Mouse (Mus musculus): ENCODE measurements at regions not wholly inside any gene's neighbourhood (a gene's known extent, or its start where the extent isn't known, plus 50 kb on each side); places are given as distances from the start of the nearest gene placed in this dataset.

DNA sequence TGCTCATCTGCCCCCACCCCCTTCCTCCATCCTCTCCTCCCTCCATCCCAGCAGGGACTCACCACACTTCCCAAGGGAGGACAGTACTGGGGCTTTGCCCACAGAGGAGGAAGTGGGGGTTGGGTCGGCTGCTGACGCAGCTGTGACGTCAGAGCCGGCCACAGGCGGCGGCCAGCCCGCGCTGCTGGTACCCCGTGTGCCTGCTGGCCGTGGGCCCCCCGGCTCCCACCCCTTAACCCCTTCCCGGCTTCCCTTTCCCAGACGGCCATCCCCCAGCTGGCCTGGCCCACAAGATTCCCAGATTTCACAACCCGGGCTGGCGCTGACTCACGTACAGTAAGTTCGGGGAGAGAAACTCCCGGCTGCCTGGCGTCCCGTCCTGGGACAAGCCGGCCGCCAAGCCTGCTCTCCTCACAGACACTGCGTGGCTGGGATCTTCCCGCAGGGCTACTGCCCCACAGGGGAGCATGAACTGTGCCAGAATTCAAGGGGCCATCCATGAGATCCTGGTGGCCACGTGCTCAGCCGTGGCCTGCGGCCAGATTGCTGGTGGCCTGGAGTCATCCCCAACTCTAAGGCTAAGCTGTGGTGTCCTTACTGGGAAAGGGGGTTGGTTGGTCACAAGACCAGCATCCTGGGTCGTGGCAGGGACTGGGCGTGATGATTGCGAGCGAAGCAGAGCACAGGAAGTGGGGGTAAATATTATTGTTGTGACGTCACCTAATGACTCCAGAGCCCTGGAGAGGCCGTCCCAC, 87.9 kb upstream of the Tmem189 start:
- ATAC-seq, result peak; percentile 89

GRCm38 (mm10) chr2:167776251-167777168, 86.9 kb upstream of the Tmem189 start:
- no peak for ATAC-seq

DNA sequence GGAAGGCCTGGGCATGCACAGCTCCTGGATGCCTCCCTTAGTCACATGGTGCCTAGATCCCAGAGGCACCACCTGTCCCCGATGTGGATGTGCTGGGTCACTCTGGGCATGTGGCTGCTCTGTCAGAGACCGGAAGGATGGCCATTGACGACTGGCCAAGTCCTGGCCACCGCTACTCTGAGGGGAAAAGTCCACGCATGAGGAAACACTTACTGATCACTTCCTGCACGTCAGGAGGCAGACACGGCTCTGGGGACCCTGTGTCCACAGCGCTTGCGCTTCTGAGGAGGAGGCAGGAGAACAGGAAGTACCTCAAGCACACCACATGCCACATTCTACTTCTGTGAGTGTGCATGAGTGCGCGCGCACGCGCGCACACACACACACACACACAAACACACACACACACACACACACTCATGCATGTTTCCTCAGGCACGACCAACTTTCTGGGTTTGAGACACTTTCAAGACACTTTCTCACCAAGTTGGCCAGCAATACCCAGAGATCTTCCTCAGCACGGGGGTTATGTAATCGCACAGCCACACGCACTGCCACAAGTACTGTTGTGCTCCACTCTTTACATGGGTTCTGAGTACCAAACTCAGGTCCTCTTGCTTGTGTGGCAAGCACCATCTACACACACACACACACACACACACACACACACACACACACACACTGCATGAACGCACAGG, 85.7 kb upstream of the Tmem189 start:
- peak; percentile 71 for ATAC-seq

GRCm38 (mm10) chr2:167774806-167775179, 85.2 kb upstream of the Tmem189 start:
- no peak for ATAC-seq

DNA sequence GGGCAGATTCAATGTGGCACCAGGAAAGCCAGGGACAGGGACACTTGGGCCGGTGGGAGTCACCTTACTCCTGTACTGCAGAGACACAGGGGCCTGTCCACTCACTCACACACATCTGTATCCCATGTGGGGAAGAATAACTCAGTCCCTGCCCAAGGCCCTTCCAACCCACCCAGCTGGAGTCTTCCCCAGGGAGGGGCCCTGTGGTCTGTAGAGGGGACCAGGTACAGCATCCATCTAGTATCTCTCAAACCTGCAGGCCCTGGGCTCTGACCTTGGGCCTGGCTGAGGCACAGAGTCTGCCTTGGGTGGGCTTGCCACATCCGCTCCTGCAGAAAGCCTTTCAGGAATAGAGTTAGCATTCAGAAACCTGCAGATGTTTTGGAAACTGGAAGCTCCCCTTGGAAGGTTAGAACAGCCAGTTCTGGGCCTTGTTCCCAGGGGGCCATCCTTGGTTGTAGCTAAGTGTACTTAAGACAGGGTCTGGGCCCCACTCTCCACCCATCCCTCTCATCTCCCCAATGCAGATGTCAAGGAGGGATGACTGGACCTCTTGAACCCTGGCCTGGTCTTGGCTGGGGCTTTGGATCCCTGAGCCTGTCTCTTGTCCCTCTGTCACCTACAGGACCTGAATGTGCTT, 84.7 kb upstream of the Tmem189 start:
- no peak for ATAC-seq

GRCm38 (mm10) chr2:167772834-167773233, 83.2 kb upstream of the Tmem189 start:
- no peak for ATAC-seq

- ATAC-seq, result no peak
Observed at GRCm38 (mm10) chr2:167767962-167768361, 78.3 kb upstream of the Tmem189 start.

DNA sequence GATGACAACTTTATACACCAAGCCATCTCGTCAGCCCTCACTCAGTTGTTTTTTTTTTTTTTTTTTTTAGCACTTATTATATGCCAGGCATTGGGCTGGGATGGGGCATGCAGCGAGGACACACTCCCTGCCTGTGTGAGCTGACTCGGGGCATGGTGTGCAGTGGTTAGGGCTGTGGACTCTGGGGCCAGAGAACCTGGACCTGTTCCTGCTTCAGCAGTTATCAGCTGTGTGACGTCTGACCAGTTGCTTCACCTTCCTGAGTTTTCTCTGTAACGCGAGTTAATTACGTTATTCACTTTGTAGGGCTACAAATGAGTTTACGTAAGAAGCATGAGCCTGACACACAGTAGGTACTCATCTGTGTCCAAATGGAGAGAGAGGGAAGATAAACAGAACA, 77.7 kb upstream of the Tmem189 start:
- no peak for ATAC-seq

DNA sequence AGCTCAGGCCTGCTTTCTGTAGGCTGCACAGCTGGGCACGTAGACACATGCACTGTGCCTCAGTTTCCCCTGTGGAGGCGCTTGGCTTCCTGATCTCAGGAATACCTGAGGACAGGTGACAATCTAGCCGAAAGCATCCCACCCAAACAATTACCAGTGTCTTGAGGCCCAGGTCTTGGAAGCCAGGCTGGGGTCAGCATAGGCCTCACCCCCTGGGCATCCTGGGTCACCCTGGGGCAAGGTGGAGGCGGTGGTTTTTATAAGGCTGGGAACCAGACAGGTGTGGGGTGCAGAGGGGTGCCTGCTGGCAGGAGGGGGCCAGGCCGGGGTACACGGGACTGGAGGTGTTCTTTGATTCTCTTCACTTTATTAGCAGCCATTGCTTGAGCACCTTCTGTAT, 76.2 kb upstream of the Tmem189 start:
- no peak for ATAC-seq

DNA sequence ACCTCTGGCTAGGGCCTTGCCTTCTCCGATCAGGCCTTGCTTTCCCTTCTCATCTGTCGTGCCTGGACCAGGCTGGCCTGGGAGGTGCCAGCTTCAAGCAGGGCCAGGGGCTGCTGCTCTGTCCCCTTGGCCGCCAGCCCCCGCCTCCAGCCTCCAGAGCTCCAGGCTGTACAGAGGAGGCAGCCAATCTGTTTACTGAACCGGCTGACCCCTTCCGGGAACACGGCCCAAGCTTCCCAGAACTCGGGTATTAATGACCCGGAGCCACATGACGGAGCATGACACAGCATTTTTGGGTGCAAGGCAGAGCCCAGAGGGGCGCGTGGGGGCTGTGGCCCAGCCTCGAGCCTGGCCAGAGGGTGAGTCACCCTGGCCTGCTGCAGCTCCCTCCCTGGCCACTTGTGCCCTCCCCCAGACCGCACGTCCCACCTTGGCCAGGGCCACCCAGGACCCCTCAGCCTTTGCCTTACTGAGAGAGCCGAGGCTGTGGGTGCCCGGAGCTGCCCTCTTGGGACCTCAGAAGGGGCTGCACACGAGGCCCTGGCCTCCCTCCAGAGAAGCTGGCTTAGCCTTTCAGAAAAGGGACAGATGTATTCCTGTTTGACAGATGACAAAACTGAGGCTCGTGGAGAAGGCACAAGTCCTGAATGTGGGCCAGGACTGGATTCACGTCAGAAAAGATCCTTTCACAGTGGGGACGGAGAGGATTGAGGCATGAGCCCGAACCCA, 75.6 kb upstream of the Tmem189 start:
- ATAC-seq, result no peak

DNA sequence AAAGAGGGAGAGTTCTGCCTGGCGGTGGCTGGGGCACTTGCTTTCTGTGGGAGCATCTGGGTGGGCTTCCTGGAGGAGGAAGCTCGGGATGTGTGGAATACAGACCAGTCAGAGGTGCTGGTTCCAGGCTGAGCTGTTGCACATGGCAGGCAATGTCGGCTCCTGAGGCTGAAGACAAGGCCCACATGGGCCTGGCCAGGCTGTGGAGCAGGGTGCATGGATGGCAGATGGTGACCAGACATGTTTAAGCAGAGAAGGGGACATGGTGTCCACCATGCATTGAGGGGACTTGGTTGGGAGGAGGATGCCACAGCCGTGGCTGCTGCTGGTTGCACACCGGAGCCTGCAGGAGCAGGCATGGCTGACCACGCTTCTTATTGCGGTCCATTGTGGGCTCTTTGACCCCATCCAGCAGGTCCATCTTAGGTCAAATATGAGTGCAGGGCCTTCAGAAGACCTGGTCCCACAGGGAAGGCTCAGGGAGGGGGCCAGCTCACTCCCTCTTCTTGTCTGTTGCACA, 74.3 kb upstream of the Tmem189 start:
- ATAC-seq, result no peak

GRCm38 (mm10) chr2:167761404-167761936, 71.8 kb upstream of the Tmem189 start:
- no peak for ATAC-seq

- ATAC-seq, result no peak
Observed at GRCm38 (mm10) chr2:167760681-167761403, 71.2 kb upstream of the Tmem189 start.

DNA sequence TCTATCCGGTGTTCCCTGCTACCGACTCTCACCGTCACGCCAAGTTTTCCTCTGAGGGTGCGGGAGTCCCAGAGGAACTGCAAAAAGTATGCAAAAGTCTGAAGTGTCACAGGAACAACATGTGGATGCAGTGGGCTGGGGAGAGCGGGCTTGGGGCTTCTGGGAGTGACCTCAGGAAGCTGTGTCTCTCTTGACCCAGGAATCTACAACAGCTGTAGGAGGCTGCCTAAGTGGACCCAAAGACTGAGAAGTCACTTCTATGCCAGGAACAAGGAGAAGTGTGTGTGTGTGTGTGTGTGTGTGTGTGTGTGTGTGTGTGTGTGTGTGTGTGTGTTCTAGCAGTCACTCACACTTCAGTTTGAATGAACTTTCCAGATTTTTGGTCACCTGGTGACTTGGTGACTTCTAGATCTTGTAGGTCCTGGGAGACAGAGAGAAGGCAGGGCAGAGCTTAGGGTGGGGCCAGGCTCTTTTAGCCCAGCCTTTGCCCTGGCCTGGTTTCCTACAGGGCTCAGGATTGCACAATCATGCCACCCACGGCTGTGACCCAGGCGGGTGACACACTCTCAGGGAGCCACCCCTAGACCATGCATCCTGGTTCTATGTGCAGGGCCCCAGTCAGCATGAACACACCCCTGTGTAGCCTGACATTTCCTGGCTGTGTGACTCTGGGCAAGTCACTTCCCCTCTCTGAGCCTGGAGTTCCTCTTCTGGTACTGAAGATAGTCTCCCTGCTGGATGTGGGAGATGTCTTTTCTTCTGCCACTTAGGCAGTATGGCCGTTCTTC, 70.2 kb upstream of the Tmem189 start:
- ATAC-seq, result peak; percentile 83

DNA sequence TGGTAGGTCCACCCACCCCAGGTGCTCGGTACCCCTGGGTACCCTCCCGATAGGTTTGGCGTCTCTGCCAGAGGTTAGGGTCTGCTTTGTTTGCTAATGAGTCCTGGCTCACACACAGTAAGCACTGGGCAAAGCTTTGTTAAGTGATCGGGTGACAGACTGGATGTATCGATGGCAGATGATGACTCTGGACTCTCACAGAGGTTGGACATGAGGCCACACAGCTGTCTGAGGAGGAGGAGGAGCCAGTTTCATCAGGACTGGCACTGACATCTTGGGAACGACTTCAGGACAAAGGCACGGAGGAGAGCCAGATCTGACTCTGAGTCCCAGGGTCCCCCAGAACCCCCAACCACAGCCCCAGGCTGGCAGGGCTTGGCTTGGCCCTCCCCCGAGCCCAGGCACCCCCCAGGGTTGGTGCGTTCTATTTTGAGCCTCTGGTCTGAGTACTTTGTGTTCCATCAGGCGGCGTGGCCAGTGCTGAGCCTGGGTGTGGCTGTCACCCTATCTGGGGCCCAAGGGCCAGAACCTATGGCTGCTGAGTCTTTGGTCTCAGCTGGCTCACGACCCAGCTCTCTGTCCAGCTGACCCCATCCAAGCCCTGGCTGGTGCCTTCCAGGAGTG, 67.6 kb upstream of the Tmem189 start:
- ATAC-seq, result no peak

DNA sequence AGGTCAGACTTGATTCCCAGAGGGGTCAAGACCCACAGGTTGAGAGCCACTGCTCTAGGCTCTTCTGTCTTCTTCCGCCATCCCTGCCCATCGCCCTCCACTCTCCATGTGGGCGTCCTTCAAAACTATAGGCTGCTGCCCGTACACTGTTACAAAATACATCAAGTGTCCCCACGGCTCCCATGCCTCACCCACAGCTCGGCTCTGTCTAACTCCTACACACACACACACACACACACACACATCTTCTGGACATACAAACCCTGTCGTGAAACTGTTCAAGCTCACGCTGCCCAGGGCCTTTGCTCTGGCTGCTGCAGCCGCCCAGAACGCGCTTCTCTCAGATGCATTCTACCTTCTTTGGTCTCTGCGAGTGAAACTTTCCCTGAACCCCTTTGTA, 67.1 kb upstream of the Tmem189 start:
- ATAC-seq, result no peak

GRCm38 (mm10) chr2:167754929-167755551, 65.4 kb upstream of the Tmem189 start:
- no peak for ATAC-seq

- no peak for ATAC-seq
Observed at GRCm38 (mm10) chr2:167753898-167754297, 64.3 kb upstream of the Tmem189 start.
